Mouse (Mus musculus) fibroblast of lung, adult 2 months (primary cell): Measurements from ENCODE around the gene Tradd.

Experiments
- DNase-seq: peaks from one replicate; pipeline ENCODE4 v3.0.0-alpha.2; 2011; ENCODE audit warnings: low read depth

Tradd gene

GRCm38 (mm10) chr8:105264024-105264982 lies at the start of gene Tradd, which contains the start of gene Fbxl8:
Gene Tradd, minus strand, starts transcription at chr8:105264609.
Gene Fbxl8, plus strand, starts transcription at chr8:105264648.
- DNase-seq = peak; percentile 28

- DNase-seq = no peak
Measured at GRCm38 (mm10) chr8:105313622-105314402, 49.4 kb upstream of the Tradd start.

GRCm38 (mm10) chr8:105312891-105313481 lies 48.6 kb upstream of the Tradd start:
- DNase-seq = no peak

- DNase-seq = no peak
Measured at GRCm38 (mm10) chr8:105311718-105312117, 47.3 kb upstream of the Tradd start.

- DNase-seq = no peak
Measured at GRCm38 (mm10) chr8:105310118-105310517, 45.7 kb upstream of the Tradd start.

- DNase-seq = no peak
Measured at GRCm38 (mm10) chr8:105309142-105309847, 44.9 kb upstream of the Tradd start.

GRCm38 (mm10) chr8:105308428-105308827 lies 44.0 kb upstream of the Tradd start:
- no peak for DNase-seq

- no peak for DNase-seq
Measured at GRCm38 (mm10) chr8:105307670-105308069, 43.3 kb upstream of the Tradd start.

GRCm38 (mm10) chr8:105306146-105306691 lies 41.8 kb upstream of the Tradd start:
- no peak for DNase-seq

GRCm38 (mm10) chr8:105305211-105306145 lies 41.1 kb upstream of the Tradd start, which contains the start of gene Elmo3:
Gene Elmo3, plus strand, starts transcription at chr8:105305601.
- no peak for DNase-seq

GRCm38 (mm10) chr8:105304325-105305210 lies 40.2 kb upstream of the Tradd start:
- DNase-seq = no peak

GRCm38 (mm10) chr8:105303874-105304273 lies 39.5 kb upstream of the Tradd start:
- no peak for DNase-seq

- DNase-seq = no peak
Measured at GRCm38 (mm10) chr8:105303396-105303795, 39.0 kb upstream of the Tradd start.

- DNase-seq = no peak
Measured at GRCm38 (mm10) chr8:105299962-105300361, 35.6 kb upstream of the Tradd start.

- no peak for DNase-seq
Measured at GRCm38 (mm10) chr8:105298351-105299252, 34.2 kb upstream of the Tradd start.

- DNase-seq = peak; percentile 73
Measured at GRCm38 (mm10) chr8:105297511-105298192, 33.2 kb upstream of the Tradd start, which contains the start of gene E2f4. Gene E2f4, plus strand, starts transcription at chr8:105297663.

- DNase-seq = no peak
Measured at GRCm38 (mm10) chr8:105295895-105296573, 31.6 kb upstream of the Tradd start, which contains the start of gene Exoc3l. Gene Exoc3l, minus strand, starts transcription at chr8:105296101.
